Mouse (Mus musculus): ENCODE results near the gene Itpkc. TPM values are rescaled to one million over a fixed set of nuclear protein-coding genes. Genes with fewer than 3 reads are reported as not detected.
"Not testable (repeated sequence)": the region's sequence is repeated elsewhere in the genome, so short reads cannot be mapped to it uniquely, and the experiment has no call there.

The Itpkc gene
- polyA plus RNA-seq, 1 experiment from 2014 or later, result 4.4 TPM

- peak within 1 kb of the TSS; percentile 94 for H3K27ac ChIP-seq
- H3K27me3 ChIP-seq (ENCODE audit: poor library complexity, severe bottlenecking), result peaks cover 13% of the 10 kb centered on the region; the same call in 1 of the 2 replicates
- under 1% methylated on average over 44 of the region's 47 CpGs for WGBS
- DNase-seq (ENCODE audit: extremely low spot score, low spot score), result peak; percentile 96
- H3K4me1 ChIP-seq, result peaks cover 65% of the 10 kb centered on the region
- H3K36me3 ChIP-seq (replicated peaks), result peaks cover 23% of the 10 kb centered on the region
- peak within 1 kb of the TSS; percentile 92 for H3K4me3 ChIP-seq
- H3K9me3 ChIP-seq, result no peaks in the 10 kb centered on the region
Observed at GRCm38 (mm10) chr7:27258205-27258899, 29.9 kb upstream of the Itpkc start, which contains the start of gene Numbl. TSS of gene Numbl (plus strand) at chr7:27258433.

DNA sequence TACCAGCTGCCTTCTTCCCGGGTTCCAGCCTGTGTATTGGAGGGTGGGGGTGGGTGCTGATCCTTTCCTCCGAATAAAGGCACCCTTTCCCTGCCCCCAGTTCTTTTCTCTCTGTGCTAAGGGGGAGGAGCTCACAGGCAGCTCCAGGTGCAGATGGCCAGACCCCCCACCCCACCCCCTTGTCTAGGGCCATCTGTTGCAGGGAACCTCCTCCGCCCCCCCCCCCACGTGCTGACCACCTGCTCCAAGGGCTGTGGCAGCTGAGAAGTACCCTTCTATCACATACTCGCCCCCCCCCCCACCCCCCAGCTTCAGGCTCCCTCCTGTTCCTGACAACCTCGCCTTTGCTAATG is 29.4 kb upstream of the Itpkc start:
- H3K27ac ChIP-seq, result peak overlapping the region; percentile 94
- under 1% methylated on average over 5 of the region's 6 CpGs for WGBS
- peaks cover 23% of the 10 kb centered on the region for H3K36me3 ChIP-seq (replicated peaks)
- no peaks in the 10 kb centered on the region for H3K9me3 ChIP-seq
- H3K4me1 ChIP-seq, result peaks cover 65% of the 10 kb centered on the region
- H3K4me3 ChIP-seq, result peak overlapping the region; percentile 92
- peaks cover 13% of the 10 kb centered on the region; the same call in 1 of the 2 replicates for H3K27me3 ChIP-seq (ENCODE audit: poor library complexity, severe bottlenecking)
- DNase-seq (ENCODE audit: extremely low spot score, low spot score), result peak; percentile 30

DNA sequence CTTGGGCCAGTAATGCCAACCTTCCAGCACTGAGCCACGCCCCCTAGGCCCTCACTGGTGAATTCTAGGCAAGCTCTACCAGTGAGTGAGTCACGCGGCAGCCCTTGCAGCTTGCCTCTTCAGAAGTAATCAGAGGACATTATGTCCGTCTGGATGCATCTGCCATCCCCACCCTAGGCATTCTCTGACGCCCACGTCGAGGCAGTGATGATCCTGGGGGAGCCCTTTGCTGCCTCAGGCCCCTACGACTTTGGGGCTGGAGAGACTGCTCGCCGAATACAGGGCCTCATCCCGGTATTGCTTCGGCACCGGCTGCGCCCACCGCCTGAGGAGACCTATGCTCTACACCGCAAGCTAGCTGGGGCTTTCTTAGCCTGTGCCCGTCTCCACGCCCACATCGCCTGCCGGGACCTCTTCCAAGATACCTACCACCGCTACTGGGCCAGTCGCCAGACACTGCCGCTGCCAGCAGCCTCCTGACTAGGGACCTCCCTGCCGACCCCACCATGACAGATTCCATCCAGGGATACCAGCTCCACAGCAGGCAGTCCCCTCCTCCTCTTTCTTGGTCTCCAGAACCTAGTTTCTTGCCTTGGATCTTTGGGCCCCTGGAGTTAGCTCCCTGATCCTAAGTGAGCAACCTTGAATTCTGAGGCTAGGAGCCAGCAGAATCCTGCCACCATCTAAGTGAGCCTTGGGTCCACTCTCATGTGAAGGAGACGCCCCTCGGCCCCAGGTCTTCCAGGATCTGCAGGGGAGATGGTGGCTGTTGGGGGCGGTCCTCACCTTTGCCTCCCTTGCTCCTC is 28.8 kb upstream of the Itpkc start:
- peak; percentile 41 for DNase-seq (ENCODE audit: extremely low spot score, low spot score)
- H3K4me1 ChIP-seq, result peaks cover 65% of the 10 kb centered on the region
- H3K4me3 ChIP-seq, result peak overlapping the region; percentile 92
- peaks cover 23% of the 10 kb centered on the region for H3K36me3 ChIP-seq (replicated peaks)
- no peaks in the 10 kb centered on the region for H3K9me3 ChIP-seq
- peaks cover 13% of the 10 kb centered on the region; the same call in 1 of the 2 replicates for H3K27me3 ChIP-seq (ENCODE audit: poor library complexity, severe bottlenecking)
- H3K27ac ChIP-seq, result peak overlapping the region; percentile 94
- 13% methylated on average over 27 of the region's 27 CpGs for WGBS

DNA sequence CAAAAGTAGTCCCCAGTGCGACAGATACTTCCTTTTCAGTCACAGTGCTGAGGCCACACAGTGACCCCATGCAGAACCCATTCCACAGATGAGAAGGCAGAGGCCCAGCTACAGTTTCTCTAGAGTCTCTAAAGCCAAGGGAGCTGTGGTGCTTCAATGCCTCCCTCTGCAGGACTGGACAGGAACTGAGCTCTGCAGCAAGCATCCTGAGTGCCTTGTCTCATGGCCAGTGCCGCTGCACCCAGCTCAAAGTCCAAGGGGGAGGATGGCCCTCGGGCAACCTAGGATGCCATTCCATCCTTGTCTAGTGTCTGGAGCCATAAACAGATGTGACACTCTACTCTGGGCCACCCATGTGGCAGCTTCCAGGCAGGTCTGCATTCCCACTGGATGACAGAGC is 27.3 kb upstream of the Itpkc start:
- Histone ChIP-seq H3K4me3 (no peak overlapping the region), H3K27me3 (ENCODE audit: poor library complexity, severe bottlenecking) (peaks cover 13% of the 10 kb centered on the region; the same call in 1 of the 2 replicates), H3K4me1 (peaks cover 50% of the 10 kb centered on the region), H3K27ac (peak overlapping the region; percentile 31; the same call in 1 of the 2 replicates), H3K9me3 (no peaks in the 10 kb centered on the region), H3K36me3 (replicated peaks) (peaks cover 23% of the 10 kb centered on the region)
- 85% methylated on average over 3 of the region's 3 CpGs for WGBS
- DNase-seq (ENCODE audit: extremely low spot score, low spot score), result no peak

GRCm38 (mm10) chr7:27251946-27252345 is 23.5 kb upstream of the Itpkc start:
- 89% methylated on average over 6 of the region's 6 CpGs for WGBS

DNA sequence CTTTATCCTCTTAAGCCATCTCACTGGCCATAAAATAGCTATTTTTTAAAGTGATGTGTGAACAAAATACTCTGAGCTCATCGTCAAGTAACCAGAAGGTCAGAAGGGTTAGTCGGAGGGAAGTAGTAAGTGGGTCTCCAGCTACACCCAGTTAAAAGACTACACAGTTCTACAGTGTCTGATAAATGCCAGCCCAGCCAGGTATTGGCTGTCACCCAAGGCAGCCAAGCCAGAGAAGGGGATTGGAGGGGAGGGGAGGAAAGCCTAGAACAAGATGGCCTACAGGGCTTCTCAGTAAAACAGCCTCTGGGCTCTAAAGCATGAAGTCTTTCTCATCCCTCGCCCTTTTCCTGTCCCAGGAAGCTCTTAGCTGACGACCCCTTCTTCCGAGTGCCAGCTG is 21.5 kb upstream of the Itpkc start:
- Histone ChIP-seq H3K27me3 (ENCODE audit: poor library complexity, severe bottlenecking) (no peaks in the 10 kb centered on the region), H3K9me3 (no peaks in the 10 kb centered on the region), H3K27ac (no peak overlapping the region), H3K36me3 (replicated peaks) (peaks cover 58% of the 10 kb centered on the region), H3K4me3 (no peak overlapping the region), H3K4me1 (no peaks in the 10 kb centered on the region)
- 87% methylated on average over 5 of the region's 5 CpGs for whole genome bisulfite sequencing
- DNase-seq (ENCODE audit: extremely low spot score, low spot score), result no peak

More at GRCm38 (mm10) chr7:27251946-27252345, 23.5 kb upstream of the Itpkc start:
- Histone ChIP-seq H3K27me3 (ENCODE audit: poor library complexity, severe bottlenecking) (0 out of 2 replicates have a peak, but pooled peaks cover 5% of the 10 kb centered on the region), H3K4me3 (no peak overlapping the region), H3K4me1 (peaks cover 14% of the 10 kb centered on the region), H3K36me3 (replicated peaks) (peaks cover 40% of the 10 kb centered on the region), H3K27ac (no peak overlapping the region), H3K9me3 (no peaks in the 10 kb centered on the region)
- no peak for DNase-seq (ENCODE audit: extremely low spot score, low spot score)

DNA sequence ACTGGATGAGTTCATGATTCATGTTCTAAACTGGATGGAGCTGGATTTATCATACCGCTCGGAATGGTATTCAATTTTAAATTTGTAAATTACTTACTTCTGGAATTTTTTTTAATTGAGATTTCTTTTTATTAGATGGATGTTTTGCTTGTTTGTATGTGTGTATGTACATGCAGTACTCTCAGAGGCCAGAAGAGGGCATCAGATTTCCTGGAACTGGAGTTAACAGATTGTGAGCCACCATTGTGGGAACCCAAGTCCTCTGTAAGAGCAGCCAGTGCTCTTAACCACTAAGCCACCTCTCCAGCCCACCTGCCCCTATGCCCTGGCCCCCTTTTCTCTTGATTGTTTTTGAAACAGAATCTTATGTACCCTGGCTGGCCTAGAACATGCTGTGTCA is 20.7 kb upstream of the Itpkc start:
- Histone ChIP-seq H3K36me3 (replicated peaks) (peaks cover 60% of the 10 kb centered on the region), H3K4me1 (no peaks in the 10 kb centered on the region), H3K27ac (no peak overlapping the region), H3K9me3 (no peaks in the 10 kb centered on the region), H3K4me3 (no peak overlapping the region), H3K27me3 (ENCODE audit: poor library complexity, severe bottlenecking) (no peaks in the 10 kb centered on the region)
- WGBS, result 85% methylated on average over 2 of the region's 2 CpGs
- no peak for DNase-seq (ENCODE audit: extremely low spot score, low spot score)

GRCm38 (mm10) chr7:27244088-27244487 is 15.6 kb upstream of the Itpkc start:
- H3K4me3 ChIP-seq; H3K27ac ChIP-seq; H3K27me3 ChIP-seq (ENCODE audit: poor library complexity, severe bottlenecking); H3K9me3 ChIP-seq; DNase-seq (ENCODE audit: extremely low spot score, low spot score); H3K4me1 ChIP-seq: not testable (repeated sequence)
- 86% methylated on average over 2 of the region's 2 CpGs for WGBS
- H3K36me3 ChIP-seq (replicated peaks), result peaks cover 64% of the 10 kb centered on the region

DNA sequence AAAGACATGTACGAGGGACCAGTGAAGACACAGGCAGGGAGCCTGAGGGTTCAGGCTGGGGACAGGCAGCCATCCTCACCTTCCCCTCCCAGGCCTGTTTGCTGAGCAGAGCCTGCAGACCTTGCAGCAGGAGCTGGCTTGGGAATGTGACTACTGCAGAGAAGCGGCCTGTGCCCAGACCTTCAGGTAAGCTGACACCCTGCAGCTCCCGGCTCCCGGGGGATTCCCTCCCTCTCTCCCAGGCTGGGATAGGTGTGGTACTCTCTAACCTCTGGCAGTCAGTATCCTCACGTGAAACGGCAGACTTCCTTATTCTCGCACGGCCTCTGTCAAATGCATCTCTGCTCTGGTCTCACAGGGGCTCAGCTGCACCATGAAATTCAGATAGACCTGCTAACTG is 14.8 kb upstream of the Itpkc start:
- DNase-seq (ENCODE audit: extremely low spot score, low spot score), result no peak
- 71% methylated on average over 8 of the region's 8 CpGs for WGBS
- H3K4me1 ChIP-seq, result no peaks in the 10 kb centered on the region
- H3K9me3 ChIP-seq, result 0 out of 2 replicates have a peak, but pooled peaks cover 3% of the 10 kb centered on the region
- no peak overlapping the region for H3K4me3 ChIP-seq
- no peaks in the 10 kb centered on the region for H3K27me3 ChIP-seq (ENCODE audit: poor library complexity, severe bottlenecking)
- H3K27ac ChIP-seq, result no peak overlapping the region
- peaks cover 64% of the 10 kb centered on the region for H3K36me3 ChIP-seq (replicated peaks)

- peaks cover 9% of the 10 kb centered on the region for H3K4me1 ChIP-seq
- H3K27ac ChIP-seq, result no peak overlapping the region
- no peaks in the 10 kb centered on the region for H3K27me3 ChIP-seq (ENCODE audit: poor library complexity, severe bottlenecking)
- H3K4me3 ChIP-seq, result no peak overlapping the region
- DNase-seq (ENCODE audit: extremely low spot score, low spot score), result no peak
- H3K9me3 ChIP-seq, result 0 out of 2 replicates have a peak, but pooled peaks cover 3% of the 10 kb centered on the region
- WGBS, result 94% methylated on average over 5 of the region's 5 CpGs
- H3K36me3 ChIP-seq (replicated peaks), result peaks cover 39% of the 10 kb centered on the region
Observed at GRCm38 (mm10) chr7:27238568-27238967, 10.1 kb upstream of the Itpkc start.

GRCm38 (mm10) chr7:27237527-27237926 is 9.1 kb upstream of the Itpkc start:
- DNase-seq (ENCODE audit: extremely low spot score, low spot score), result no peak
- no peaks in the 10 kb centered on the region for H3K9me3 ChIP-seq
- H3K27me3 ChIP-seq (ENCODE audit: poor library complexity, severe bottlenecking), result no peaks in the 10 kb centered on the region
- H3K4me1 ChIP-seq, result peaks cover 17% of the 10 kb centered on the region
- 98% methylated on average over 2 of the region's 2 CpGs for WGBS
- H3K27ac ChIP-seq, result no peak overlapping the region
- peaks cover 29% of the 10 kb centered on the region for H3K36me3 ChIP-seq (replicated peaks)
- H3K4me3 ChIP-seq, result no peak overlapping the region

DNA sequence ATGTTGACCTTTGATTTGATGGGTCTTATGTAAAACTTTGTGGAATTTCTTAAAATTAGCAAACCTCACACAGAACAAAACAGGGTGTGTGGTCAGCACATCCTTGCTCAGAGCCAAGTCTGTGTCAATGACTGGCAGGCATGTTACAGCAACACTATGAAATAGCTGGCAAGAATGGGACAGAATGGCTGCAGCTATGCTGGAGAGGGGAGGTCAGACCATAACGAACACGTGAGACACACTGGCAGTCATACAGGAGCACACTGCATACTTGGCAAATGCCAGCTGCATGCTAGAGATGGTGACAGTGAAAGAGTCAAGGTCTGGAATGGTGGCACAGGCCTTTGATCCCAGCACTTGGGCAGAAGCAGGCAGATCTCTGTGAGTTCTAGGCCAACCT is 7.3 kb upstream of the Itpkc start:
- Histone ChIP-seq H3K4me1 (peaks cover 25% of the 10 kb centered on the region), H3K4me3 (no peak overlapping the region), H3K9me3 (no peaks in the 10 kb centered on the region), H3K27me3 (ENCODE audit: poor library complexity, severe bottlenecking) (no peaks in the 10 kb centered on the region), H3K27ac (no peak overlapping the region), H3K36me3 (replicated peaks) (peaks cover 20% of the 10 kb centered on the region)
- DNase-seq (ENCODE audit: extremely low spot score, low spot score), result no peak
- 94% methylated on average over 2 of the region's 2 CpGs for WGBS

DNA sequence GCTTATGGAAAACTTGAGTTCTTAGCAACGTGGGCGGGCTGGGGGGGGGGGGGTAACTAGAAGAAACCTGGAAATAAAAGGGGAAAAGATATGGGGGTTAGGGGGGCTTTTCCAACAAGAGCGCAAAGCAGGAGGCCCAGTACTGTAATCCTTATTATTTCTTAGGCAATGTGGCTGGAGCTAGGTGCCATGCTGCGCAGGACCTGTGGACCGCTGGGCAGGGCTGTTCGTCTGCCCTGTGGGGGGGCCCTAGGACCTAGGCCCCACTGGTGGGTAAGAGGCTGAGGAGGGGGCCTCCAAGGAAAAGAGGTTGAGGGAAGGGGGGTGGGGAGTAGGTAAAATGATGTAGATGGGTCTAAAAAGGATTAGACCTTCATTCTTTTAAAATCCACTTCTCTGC is 4.8 kb upstream of the Itpkc start:
- 2% methylated on average over 6 of the region's 6 CpGs for WGBS

More for the DNA sequence above, 4.8 kb upstream of the Itpkc start:
- no peak for DNase-seq (ENCODE audit: extremely low spot score, low spot score)
- peak overlapping the region; percentile 63 for H3K4me3 ChIP-seq
- peaks cover 11% of the 10 kb centered on the region for H3K36me3 ChIP-seq (replicated peaks)
- H3K27me3 ChIP-seq (ENCODE audit: poor library complexity, severe bottlenecking), result no peaks in the 10 kb centered on the region
- no peaks in the 10 kb centered on the region for H3K9me3 ChIP-seq
- H3K4me1 ChIP-seq, result peaks cover 31% of the 10 kb centered on the region
- H3K27ac ChIP-seq, result peak overlapping the region; percentile 88
